Mouse (Mus musculus): Measurements from ENCODE around the gene Sprr2a2.
"Not testable (repeated sequence)": the region's sequence is repeated elsewhere in the genome, so short reads cannot be mapped to it uniquely, and the experiment has no call there.

The Sprr2a2 gene

GRCm38 (mm10) chr3:92274018-92274417 lies 58.3 kb downstream of the Sprr2a2 start:
- not testable (repeated sequence) for DNase-seq (ENCODE audit: low spot score)

DNA sequence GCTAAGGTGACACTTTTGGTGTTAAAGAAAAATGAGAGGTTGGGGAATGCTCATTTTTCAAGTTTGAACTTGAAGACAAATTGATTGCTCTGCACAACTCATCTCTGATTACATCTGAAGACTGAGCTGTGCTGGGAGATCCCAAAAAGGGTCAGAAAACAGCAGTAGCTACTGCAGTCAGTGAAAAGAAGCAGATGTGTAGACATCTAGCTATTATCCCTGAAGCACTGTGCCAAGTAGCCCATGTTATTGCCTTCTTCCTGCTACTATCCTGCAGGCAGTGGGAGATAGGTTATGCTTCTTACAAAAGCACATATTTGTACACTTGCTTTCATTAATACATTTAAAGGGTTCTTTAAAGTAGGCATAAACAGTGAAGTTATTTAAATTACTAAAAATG lies 63.9 kb downstream of the Sprr2a2 start:
- not testable (repeated sequence) for DNase-seq (ENCODE audit: low spot score)

- DNase-seq (ENCODE audit: low spot score): not testable (repeated sequence)
These were observed 65.4 kb downstream of the Sprr2a2 start for GRCm38 (mm10) chr3:92280963-92281606.

DNA sequence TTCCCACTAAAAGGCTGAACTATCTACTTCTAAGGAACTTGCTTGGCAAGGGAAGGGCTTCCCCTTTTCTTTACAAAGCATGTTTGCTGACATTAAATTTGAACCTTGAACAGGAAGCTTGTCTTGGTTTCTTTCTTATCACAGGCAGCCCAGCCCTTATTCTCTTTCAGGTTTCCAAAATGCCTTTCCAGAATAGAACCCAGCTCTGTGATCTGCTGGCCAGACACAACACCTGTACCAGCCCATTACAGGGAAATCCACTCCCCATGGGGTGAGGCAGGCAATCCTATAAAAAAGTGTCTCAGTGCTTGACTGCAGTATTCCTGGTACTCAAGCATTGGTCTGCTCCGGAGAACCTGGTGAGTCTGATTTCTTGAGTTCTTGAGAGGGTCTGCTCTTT lies 69.4 kb downstream of the Sprr2a2 start, which contains the start of gene Sprr2a3:
Gene Sprr2a3 (plus strand): TSS at position 317 of the 400 bp plus-strand sequence.
- DNase-seq (ENCODE audit: low spot score): not testable (repeated sequence)

DNA sequence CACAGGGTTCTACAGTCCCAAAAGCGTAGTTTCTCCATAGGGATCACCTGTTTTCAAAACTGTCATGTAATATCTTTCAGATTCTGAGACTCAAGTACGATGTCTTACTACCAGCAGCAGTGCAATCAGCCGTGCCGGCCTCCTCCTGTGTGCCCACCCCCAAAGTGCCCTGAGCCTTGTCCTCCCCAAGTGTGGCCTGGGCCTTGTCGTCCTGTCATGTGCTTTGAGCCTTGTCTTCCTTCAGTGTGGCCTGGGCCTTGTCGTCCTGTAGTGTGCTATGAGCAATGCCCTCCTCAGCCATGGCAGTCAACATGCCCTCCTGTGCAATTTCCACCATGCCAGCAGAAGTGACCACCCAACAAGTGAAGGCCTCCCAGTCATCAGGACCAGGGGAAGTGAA lies 72.8 kb downstream of the Sprr2a2 start:
- DNase-seq (ENCODE audit: low spot score): not testable (repeated sequence)

Data from urinary bladder, postnatal 10 days (tissue).